Comparison of ENCODE assay signal across 7 mouse cellular contexts in the genomic region with DNA sequence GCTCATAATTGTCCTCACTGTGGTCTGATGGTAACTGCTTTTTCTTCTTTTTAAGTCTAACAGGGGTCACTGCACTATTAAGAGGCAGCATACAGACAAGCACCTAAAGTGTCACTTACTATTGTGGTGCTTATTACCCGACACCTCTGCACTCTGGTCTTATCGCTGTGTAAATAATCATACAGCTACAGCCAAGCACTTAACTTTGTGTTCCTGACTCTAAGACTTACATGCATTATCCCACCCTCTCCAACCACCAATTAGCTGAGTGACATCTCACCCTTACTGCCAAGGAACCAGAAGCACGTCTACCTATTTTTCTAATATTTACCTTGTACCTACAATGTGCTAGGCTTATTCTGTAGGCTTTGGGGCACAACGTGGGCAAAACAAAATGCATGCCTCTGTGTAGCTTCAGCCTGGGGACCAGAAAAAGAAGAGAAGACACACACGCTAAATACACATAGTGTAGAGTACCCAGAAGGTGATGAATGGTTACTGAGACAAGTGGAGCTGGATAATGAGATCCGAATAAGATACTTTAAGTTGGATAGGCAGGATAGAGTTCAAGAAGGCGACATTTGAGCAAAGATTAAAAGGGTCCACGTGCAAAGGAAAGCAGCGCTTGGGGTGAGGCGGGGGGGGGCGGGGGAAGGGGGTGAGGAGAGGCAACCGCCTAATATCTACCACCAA. TPM values are rescaled to one million over a fixed set of nuclear protein-coding genes. Genes with fewer than 3 reads are reported as not detected.
DNase-seq lines count a peak whose midpoint lies in the region; ATAC-seq and TF ChIP-seq lines count a peak whose summit lies in the region.

No protein-coding gene starts in this region.

- H3K9me3 ChIP-seq in lung, postnatal 0 days (ENCODE audit: low read length): no peaks in the 10 kb centered on the region
- H3K9me3 ChIP-seq in forebrain, embryonic 11.5 days (ENCODE audit: control insufficient read depth, low read length): no peaks in the 10 kb centered on the region
- no peaks in the 10 kb centered on the region for H3K9me3 ChIP-seq in limb, embryonic 10.5 days (replicated peaks)

- H3K27me3 ChIP-seq in lung, postnatal 0 days (replicated peaks; ENCODE audit: insufficient read depth, low read length): no peaks in the 10 kb centered on the region
- H3K27me3 ChIP-seq in forebrain, embryonic 11.5 days (ENCODE audit: control insufficient read depth, insufficient read depth, low read length): no peaks in the 10 kb centered on the region
- no peaks in the 10 kb centered on the region for H3K27me3 ChIP-seq in limb, embryonic 10.5 days (ENCODE audit: low read depth, poor library complexity, severe bottlenecking)
- H3K27me3 ChIP-seq in small intestine, adult 2 months (ENCODE audit: control insufficient read depth, insufficient read depth, low read length): no peaks in the 10 kb centered on the region

- H3K4me2 ChIP-seq in lung, postnatal 0 days (replicated peaks; ENCODE audit: low read depth, low read length): peak overlapping the region; percentile 72
- peak overlapping the region; percentile 65 for H3K4me2 ChIP-seq in forebrain, embryonic 11.5 days (ENCODE audit: low read depth, low read length, severe bottlenecking)

- TF ChIP-seq EP300 in lung, postnatal 0 days (IDR thresholded peaks at IDR 0.05): no peak

- H3K36me3 ChIP-seq in lung, postnatal 0 days (ENCODE audit: insufficient read depth, low read length): no peaks in the 10 kb centered on the region
- H3K36me3 ChIP-seq in forebrain, embryonic 11.5 days (ENCODE audit: control insufficient read depth, insufficient read depth, low read length): no peaks in the 10 kb centered on the region
- 0 out of 2 replicates have a peak, but pooled peaks cover 6% of the 10 kb centered on the region for H3K36me3 ChIP-seq in limb, embryonic 10.5 days
- no peaks in the 10 kb centered on the region for H3K36me3 ChIP-seq in small intestine, adult 2 months (ENCODE audit: control insufficient read depth, insufficient read depth, low read length)

- ATAC-seq in lung, postnatal 0 days: no peak
- ATAC-seq in forebrain, embryonic 11.5 days (replicated peaks; ENCODE audit: low FRiP score): no peak
- ATAC-seq in activated CD4-positive, CD25-positive, alpha-beta regulatory T cell, adult 4 months: no peak

- TF ChIP-seq POLR2A in small intestine, adult 2 months (IDR thresholded peaks at IDR 0.05; ENCODE audit: low read depth, low read length): no peak

- peak; percentile 21 for DNase-seq in lung, postnatal 0 days (ENCODE audit: low spot score)
- no peak for DNase-seq in lung, adult 18-20 months
- DNase-seq in forebrain, embryonic 11.5 days (ENCODE audit: low spot score): no peak
- no peak for DNase-seq in limb, embryonic 10.5 days (ENCODE audit: low spot score)
- DNase-seq in spleen, postnatal 14 days (ENCODE audit: low spot score in 2 of 2): no peak

- H3K4me3 ChIP-seq in lung, postnatal 0 days (ENCODE audit: low read depth, low read length): peak overlapping the region; percentile 99
- H3K4me3 ChIP-seq in forebrain, embryonic 11.5 days (ENCODE audit: low read depth, low read length): peak overlapping the region; percentile 96
- H3K4me3 ChIP-seq in limb, embryonic 10.5 days: peak overlapping the region; percentile 99
- H3K4me3 ChIP-seq in small intestine, adult 2 months (ENCODE audit: low read depth, low read length): peak overlapping the region; percentile 75

- WGBS in lung, postnatal 0 days: 7% methylated on average over 11 of the region's 12 CpGs
- WGBS in forebrain, embryonic 11.5 days: 10% methylated on average over 12 of the region's 12 CpGs
- WGBS in limb, embryonic 10.5 days: 9% methylated on average over 12 of the region's 12 CpGs
- 5% methylated on average over 12 of the region's 12 CpGs for WGBS in small intestine, adult 2 months

- H3K9ac ChIP-seq in lung, postnatal 0 days (replicated peaks; ENCODE audit: low read depth): peak overlapping the region; percentile 41
- H3K9ac ChIP-seq in forebrain, embryonic 11.5 days (ENCODE audit: low read length): peak overlapping the region; percentile 31; the same call in 1 of the 2 replicates

- peak overlapping the region; percentile 73; the same call in 1 of the 2 replicates for H3K27ac ChIP-seq in lung, postnatal 0 days (ENCODE audit: low read length)
- peak overlapping the region; percentile 66 for H3K27ac ChIP-seq in forebrain, embryonic 11.5 days (ENCODE audit: low read depth, low read length)
- H3K27ac ChIP-seq in limb, embryonic 10.5 days: peak overlapping the region; percentile 98
- peak overlapping the region; percentile 62 for H3K27ac ChIP-seq in small intestine, adult 2 months (ENCODE audit: insufficient read depth, low read depth, low read length)

- TF ChIP-seq CTCF in lung, postnatal 0 days (IDR thresholded peaks at IDR 0.05): no peak
- TF ChIP-seq CTCF in small intestine, adult 2 months (IDR thresholded peaks at IDR 0.05; ENCODE audit: extremely low read depth, insufficient read length, insufficient replicate concordance, low read depth, low read length): no peak

- peaks cover 8% of the 10 kb centered on the region; the same call in 1 of the 2 replicates for H3K4me1 ChIP-seq in lung, postnatal 0 days (ENCODE audit: insufficient read depth, low read depth, low read length)
- 0 out of 2 replicates have a peak, but pooled peaks cover 5% of the 10 kb centered on the region for H3K4me1 ChIP-seq in forebrain, embryonic 11.5 days (replicated peaks; ENCODE audit: control insufficient read depth, insufficient read depth, low read length)
- peaks cover 16% of the 10 kb centered on the region for H3K4me1 ChIP-seq in limb, embryonic 10.5 days
- peaks cover 4% of the 10 kb centered on the region; the same call in 1 of the 2 replicates for H3K4me1 ChIP-seq in small intestine, adult 2 months (ENCODE audit: control insufficient read depth, insufficient read depth, insufficient read length, low read length)

RNA-seq across cellular contexts. Expression of gene Rad23b, which starts 0.9 kb away (rescaled TPM):
- 42.7 and 46.5 TPM in 2 replicates for polyA plus RNA-seq in lung, postnatal 0 days (2015; fragmentation: Nextera tagmentation; extraction: Ambion mirVana)
- 83.4 and 96.6 TPM in 2 replicates for polyA plus RNA-seq in forebrain, embryonic 11.5 days (2014; fragmentation: Nextera tagmentation; extraction: Ambion mirVana)
- 87.3 and 88.1 TPM in 2 replicates for polyA plus RNA-seq in limb, embryonic 10.5 days (2016; fragmentation: Nextera tagmentation; extraction: Ambion mirVana)
- 117 and 267 TPM in 2 replicates for polyA plus RNA-seq in small intestine, adult 2 months (2012; rRNA removed)
- 10 to 100 TPM; 13.6 to 14.1 TPM for polyA plus RNA-seq in activated CD4-positive, CD25-positive, alpha-beta regulatory T cell, adult 4 months (2017; shearing (Covaris generic))
